Mouse (Mus musculus) hindbrain, embryonic 12.5 days (tissue): ENCODE measurements at regions not wholly inside any gene's neighbourhood (a gene's known extent, or its start where the extent isn't known, plus 50 kb on each side); places are given as distances from the start of the nearest gene placed in this dataset.

Experiments
- ATAC-seq: fragments of 200-750 bp; cut with Nextera tagmentation; 2 replicates; pipeline ENCODE4 v1.8.0; 2017; ENCODE audit warnings: moderate TSS enrichment; ENCODE audit not compliant: low FRiP score
- H3K27ac ChIP-seq: fragments of 300-500 bp; sonication (generic); 2 replicates; pipeline ENCODE4 v1.5.1; 2016; ENCODE audit warnings: mild to moderate bottlenecking
- H3K27me3 ChIP-seq: fragments of 300-500 bp; sonication (generic); 2 replicates; pipeline ENCODE4 v1.6.1; 2016; ENCODE audit warnings: mild to moderate bottlenecking
- H3K36me3 ChIP-seq: fragments of 300-500 bp; sonication (generic); 2 replicates; pipeline ENCODE4 v1.6.1; 2016; ENCODE audit warnings: mild to moderate bottlenecking
- H3K4me1 ChIP-seq: fragments of 300-500 bp; sonication (generic); 2 replicates; pipeline ENCODE4 v1.6.1; 2016
- H3K4me2 ChIP-seq: fragments of 300-500 bp; sonication (generic); replicated peaks from 2 replicates; pipeline ENCODE4 v1.6.1; 2016; ENCODE audit warnings: mild to moderate bottlenecking
- H3K4me3 ChIP-seq: fragments of 300-500 bp; sonication (generic); 2 replicates; pipeline ENCODE4 v1.5.1; 2016; ENCODE audit warnings: mild to moderate bottlenecking
- H3K9ac ChIP-seq: fragments of 300-500 bp; sonication (generic); 2 replicates; pipeline ENCODE4 v1.6.1; 2016; ENCODE audit warnings: mild to moderate bottlenecking, moderate library complexity
- H3K9me3 ChIP-seq: fragments of 300-500 bp; sonication (generic); replicated peaks from 2 replicates; pipeline ENCODE4 v1.6.1; 2016; ENCODE audit warnings: mild to moderate bottlenecking
- WGBS: fragments of 180-500 bp; shearing (Covaris S2); methylation state at CpG from one replicate; pipeline ENCODE4 v1.1.7; 2016; 5-methylcytosine and 5-hydroxymethylcytosine counted together

DNA sequence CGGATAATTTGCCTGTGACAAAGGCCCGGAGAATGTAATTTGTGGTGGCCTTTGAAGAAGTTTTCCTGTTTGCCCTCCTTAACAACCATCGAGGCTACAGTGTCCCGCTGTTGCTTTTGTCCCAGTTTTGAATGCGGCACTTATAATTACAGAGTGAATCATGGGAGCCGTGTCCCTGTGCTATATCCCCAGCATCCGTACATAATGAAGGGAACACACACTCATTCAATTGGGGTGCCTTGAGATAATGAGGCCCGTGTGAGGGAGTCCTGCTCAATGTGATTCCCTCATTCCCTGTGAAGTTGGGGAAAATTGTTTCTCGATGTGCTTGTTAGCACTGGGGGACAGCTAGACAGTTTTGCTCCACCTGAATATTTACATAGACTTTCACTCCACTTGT lies 528.9 kb upstream of the Tenm3 start:
- no peaks in the 10 kb centered on the region for H3K9me3 ChIP-seq
- no peaks in the 10 kb centered on the region for H3K27me3 ChIP-seq
- H3K27ac ChIP-seq, result no peak overlapping the region
- H3K36me3 ChIP-seq, result no peaks in the 10 kb centered on the region
- WGBS, result 80% methylated on average over 9 of the region's 9 CpGs
- ATAC-seq, result no peak
- H3K9ac ChIP-seq, result no peak overlapping the region
- no peaks in the 10 kb centered on the region for H3K4me1 ChIP-seq
- no peak overlapping the region for H3K4me2 ChIP-seq
- no peak overlapping the region for H3K4me3 ChIP-seq

DNA sequence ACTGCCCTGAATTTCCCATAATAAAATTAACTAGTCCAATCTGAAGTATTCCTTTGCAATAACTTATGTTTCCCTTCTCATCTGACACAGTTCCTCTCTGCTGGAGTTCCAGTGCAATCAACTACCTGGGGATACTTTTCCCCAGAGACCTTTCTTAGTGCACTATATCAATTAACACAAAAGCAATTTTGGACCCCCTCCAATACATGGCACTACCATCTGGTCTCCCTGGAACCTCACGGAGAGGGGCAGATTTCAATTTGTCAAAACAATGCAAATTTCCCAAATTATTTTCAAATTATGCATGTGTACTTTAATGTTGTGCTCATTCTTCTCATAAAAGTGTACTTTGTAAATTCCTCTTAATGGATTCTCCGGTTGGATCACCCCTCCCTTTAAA lies 518.9 kb upstream of the Tenm3 start:
- H3K4me1 ChIP-seq, result no peaks in the 10 kb centered on the region
- no peak overlapping the region for H3K27ac ChIP-seq
- H3K9me3 ChIP-seq, result no peaks in the 10 kb centered on the region
- 81% methylated on average over 2 of the region's 2 CpGs for WGBS
- H3K4me2 ChIP-seq, result no peak overlapping the region
- H3K9ac ChIP-seq, result no peak overlapping the region
- H3K36me3 ChIP-seq, result no peaks in the 10 kb centered on the region
- H3K4me3 ChIP-seq, result no peak overlapping the region
- no peak for ATAC-seq
- H3K27me3 ChIP-seq, result no peaks in the 10 kb centered on the region

DNA sequence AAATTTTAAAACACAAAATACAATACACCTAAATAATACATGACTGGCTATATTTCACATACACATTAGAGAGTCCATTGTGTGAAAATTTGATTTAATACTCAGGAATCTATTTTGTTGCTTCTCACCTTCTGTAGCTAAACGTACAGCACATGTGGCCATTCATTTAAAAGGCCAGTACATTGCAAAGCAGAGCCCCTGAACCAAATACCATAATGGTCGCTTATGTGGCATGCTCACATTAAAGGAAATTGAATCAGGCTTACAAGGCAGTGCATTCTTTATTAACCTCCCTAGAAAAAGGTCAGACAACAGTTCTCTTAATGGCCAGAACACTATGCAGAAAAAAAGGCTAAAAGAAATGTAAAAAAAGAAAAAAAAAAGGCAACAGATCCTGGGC lies 517.7 kb upstream of the Tenm3 start:
- no peak overlapping the region for H3K4me2 ChIP-seq
- H3K27ac ChIP-seq, result no peak overlapping the region
- H3K27me3 ChIP-seq, result no peaks in the 10 kb centered on the region
- no peak overlapping the region for H3K4me3 ChIP-seq
- no peaks in the 10 kb centered on the region for H3K9me3 ChIP-seq
- H3K36me3 ChIP-seq, result no peaks in the 10 kb centered on the region
- no peak overlapping the region for H3K9ac ChIP-seq
- 69% methylated on average over 2 of the region's 2 CpGs for WGBS
- no peaks in the 10 kb centered on the region for H3K4me1 ChIP-seq
- no peak for ATAC-seq

DNA sequence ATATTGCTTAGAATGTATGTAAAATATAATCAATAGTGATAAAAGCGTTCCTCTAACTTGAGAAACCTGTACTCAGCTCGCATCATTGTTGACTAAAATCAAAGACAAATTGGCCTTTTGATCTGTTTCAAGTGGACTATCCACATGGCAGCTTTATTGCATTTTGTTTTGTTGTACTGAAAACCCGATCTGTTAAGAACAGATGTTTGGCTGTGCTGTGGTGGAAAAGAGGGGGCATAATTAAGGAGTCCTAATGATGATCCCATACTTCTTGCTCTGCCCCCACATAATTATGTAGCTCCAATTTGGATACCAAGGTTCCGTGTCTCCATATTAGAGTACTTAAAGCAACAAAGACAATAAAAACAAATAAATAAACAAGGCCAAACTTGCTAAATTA lies 516.4 kb upstream of the Tenm3 start:
- 78% methylated on average over 4 of the region's 4 CpGs for WGBS
- Histone ChIP-seq H3K4me2 (no peak overlapping the region), H3K27me3 (no peaks in the 10 kb centered on the region), H3K9ac (no peak overlapping the region), H3K27ac (no peak overlapping the region), H3K4me3 (no peak overlapping the region), H3K9me3 (no peaks in the 10 kb centered on the region), H3K36me3 (no peaks in the 10 kb centered on the region), H3K4me1 (no peaks in the 10 kb centered on the region)
- ATAC-seq, result no peak

DNA sequence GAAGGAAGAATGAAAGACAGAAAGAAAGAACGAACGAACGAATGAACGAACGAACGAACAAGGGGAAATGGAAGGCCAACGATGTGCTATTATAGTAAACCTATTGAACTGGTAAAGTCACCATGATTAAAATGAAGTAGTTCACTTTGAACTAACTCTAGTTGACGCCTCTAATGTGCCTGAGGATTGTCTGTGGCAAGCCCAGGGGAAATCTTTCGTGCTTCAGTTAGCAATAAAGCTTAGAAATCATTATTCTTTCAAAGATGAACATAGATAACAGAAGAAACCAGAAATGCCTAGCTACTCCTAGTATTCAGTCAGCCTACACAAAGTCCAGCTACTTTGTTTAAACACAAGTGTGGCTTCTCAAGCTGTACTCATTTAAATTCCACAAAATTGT lies 515.9 kb upstream of the Tenm3 start:
- H3K9me3 ChIP-seq, result no peaks in the 10 kb centered on the region
- H3K4me2 ChIP-seq, result no peak overlapping the region
- ATAC-seq, result no peak
- no peak overlapping the region for H3K4me3 ChIP-seq
- H3K27ac ChIP-seq, result no peak overlapping the region
- WGBS, result 75% methylated on average over 9 of the region's 9 CpGs
- no peaks in the 10 kb centered on the region for H3K36me3 ChIP-seq
- no peaks in the 10 kb centered on the region for H3K27me3 ChIP-seq
- H3K4me1 ChIP-seq, result no peaks in the 10 kb centered on the region
- H3K9ac ChIP-seq, result no peak overlapping the region

DNA sequence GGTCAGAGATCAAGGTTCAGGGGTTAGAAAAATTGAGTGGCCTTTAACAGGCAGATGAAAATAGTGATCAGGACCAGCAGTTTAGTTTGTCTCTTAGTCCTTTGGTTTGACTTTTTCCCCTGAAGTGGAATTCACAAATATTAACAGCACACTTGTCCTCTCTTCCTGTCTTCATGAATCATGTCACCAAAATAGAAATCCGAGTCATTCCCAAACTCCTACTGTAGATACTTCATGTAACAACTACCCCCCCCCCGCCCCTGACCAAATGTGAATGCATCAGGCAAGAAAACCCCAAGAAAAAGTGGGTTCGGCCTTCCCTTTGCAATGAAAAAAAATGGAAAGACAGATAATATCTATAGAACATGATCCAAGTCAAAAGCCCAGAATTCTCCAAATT lies 504.9 kb upstream of the Tenm3 start:
- no peaks in the 10 kb centered on the region for H3K9me3 ChIP-seq
- H3K27ac ChIP-seq, result no peak overlapping the region
- H3K4me3 ChIP-seq, result no peak overlapping the region
- H3K9ac ChIP-seq, result no peak overlapping the region
- H3K27me3 ChIP-seq, result no peaks in the 10 kb centered on the region
- ATAC-seq, result no peak
- no peaks in the 10 kb centered on the region for H3K36me3 ChIP-seq
- no peaks in the 10 kb centered on the region for H3K4me1 ChIP-seq
- no peak overlapping the region for H3K4me2 ChIP-seq
- 79% methylated on average over 3 of the region's 3 CpGs for WGBS

GRCm38 (mm10) chr8:49338716-49339115 lies 495.0 kb upstream of the Tenm3 start:
- ATAC-seq, result no peak
- H3K27me3 ChIP-seq, result no peaks in the 10 kb centered on the region
- no peaks in the 10 kb centered on the region for H3K9me3 ChIP-seq
- H3K27ac ChIP-seq, result no peak overlapping the region
- H3K4me3 ChIP-seq, result no peak overlapping the region
- H3K36me3 ChIP-seq, result no peaks in the 10 kb centered on the region
- no peak overlapping the region for H3K4me2 ChIP-seq
- no peaks in the 10 kb centered on the region for H3K4me1 ChIP-seq
- H3K9ac ChIP-seq, result no peak overlapping the region
- WGBS, result 90% methylated on average over 4 of the region's 4 CpGs

DNA sequence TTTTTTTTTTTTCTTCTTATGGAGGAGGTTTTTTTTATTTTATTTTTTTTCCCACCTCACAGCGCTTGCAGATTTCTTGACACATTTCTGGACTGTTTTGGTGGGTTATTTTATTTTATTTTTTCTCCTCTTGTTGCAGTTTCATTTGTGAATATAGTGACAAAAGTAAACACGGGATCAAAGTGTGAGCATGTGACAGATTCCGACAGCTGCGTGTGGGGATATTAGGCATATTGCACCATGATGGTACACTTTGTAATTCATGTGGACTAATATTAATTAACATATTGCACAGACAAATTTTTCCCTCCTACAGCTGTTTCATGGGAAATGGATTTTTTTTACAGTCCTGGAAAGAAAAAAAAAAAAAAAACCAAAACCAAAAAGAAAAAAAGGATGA lies 483.2 kb upstream of the Tenm3 start:
- H3K4me1 ChIP-seq, result no peaks in the 10 kb centered on the region
- H3K4me3 ChIP-seq, result no peak overlapping the region
- no peak overlapping the region for H3K27ac ChIP-seq
- no peaks in the 10 kb centered on the region for H3K27me3 ChIP-seq
- no peaks in the 10 kb centered on the region for H3K36me3 ChIP-seq
- no peaks in the 10 kb centered on the region for H3K9me3 ChIP-seq
- 88% methylated on average over 4 of the region's 4 CpGs for WGBS
- H3K9ac ChIP-seq, result no peak overlapping the region
- no peak overlapping the region for H3K4me2 ChIP-seq
- ATAC-seq, result no peak

DNA sequence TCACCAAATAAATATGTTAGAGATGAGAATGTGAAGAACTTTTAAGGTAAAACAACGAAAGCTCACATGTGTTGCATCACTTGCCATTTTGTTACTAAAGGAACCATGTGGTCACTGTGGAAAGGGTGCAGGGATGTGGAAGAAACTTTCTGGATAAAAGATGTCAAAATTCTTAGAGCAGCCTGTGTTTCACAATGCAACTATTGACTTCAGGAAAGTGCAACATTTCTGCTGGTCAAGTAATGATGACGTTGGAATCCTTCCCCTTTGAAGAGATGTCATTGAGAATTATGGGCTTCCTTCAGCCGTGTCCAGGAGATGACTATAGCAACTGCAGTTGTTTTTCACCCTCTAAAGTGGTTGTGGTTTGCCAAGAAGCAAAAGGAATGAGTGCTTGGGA lies 477.7 kb upstream of the Tenm3 start:
- no peaks in the 10 kb centered on the region for H3K4me1 ChIP-seq
- H3K27ac ChIP-seq, result no peak overlapping the region
- no peak for ATAC-seq
- H3K4me3 ChIP-seq, result no peak overlapping the region
- no peaks in the 10 kb centered on the region for H3K9me3 ChIP-seq
- no peaks in the 10 kb centered on the region for H3K27me3 ChIP-seq
- no peaks in the 10 kb centered on the region for H3K36me3 ChIP-seq
- H3K9ac ChIP-seq, result no peak overlapping the region
- no peak overlapping the region for H3K4me2 ChIP-seq
- 60% methylated on average over 3 of the region's 3 CpGs for WGBS

GRCm38 (mm10) chr8:49313483-49314278 lies 469.9 kb upstream of the Tenm3 start:
- 84% methylated on average over 10 of the region's 10 CpGs for WGBS
- H3K4me2 ChIP-seq, result no peak overlapping the region
- no peak overlapping the region for H3K27ac ChIP-seq
- no peak overlapping the region for H3K4me3 ChIP-seq
- no peak for ATAC-seq
- H3K36me3 ChIP-seq, result no peaks in the 10 kb centered on the region
- H3K9me3 ChIP-seq, result no peaks in the 10 kb centered on the region
- no peaks in the 10 kb centered on the region for H3K4me1 ChIP-seq
- H3K27me3 ChIP-seq, result no peaks in the 10 kb centered on the region
- no peak overlapping the region for H3K9ac ChIP-seq

DNA sequence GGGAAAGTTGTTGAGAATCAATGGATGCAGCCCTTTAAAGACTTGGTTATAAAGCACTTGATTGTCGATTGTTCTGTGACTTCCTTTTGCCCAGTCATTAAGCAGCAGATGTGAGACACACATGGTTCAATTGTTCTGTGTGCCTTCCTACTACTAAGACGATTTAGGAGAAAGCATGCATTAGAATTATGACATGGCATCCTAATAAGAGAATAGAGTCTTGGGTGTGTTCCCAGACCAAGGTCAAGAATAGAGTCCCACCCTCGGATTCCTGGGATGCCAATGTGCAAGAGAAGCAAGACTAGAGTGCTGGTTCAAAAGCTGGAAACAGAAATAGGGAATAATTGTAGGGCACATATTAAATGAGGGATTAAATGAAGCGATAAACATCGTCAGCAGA lies 469.1 kb upstream of the Tenm3 start:
- WGBS, result 65% methylated on average over 5 of the region's 5 CpGs
- ATAC-seq, result no peak
- no peak overlapping the region for H3K9ac ChIP-seq
- no peaks in the 10 kb centered on the region for H3K4me1 ChIP-seq
- no peaks in the 10 kb centered on the region for H3K36me3 ChIP-seq
- H3K27me3 ChIP-seq, result no peaks in the 10 kb centered on the region
- no peak overlapping the region for H3K4me2 ChIP-seq
- H3K9me3 ChIP-seq, result no peaks in the 10 kb centered on the region
- no peak overlapping the region for H3K27ac ChIP-seq
- no peak overlapping the region for H3K4me3 ChIP-seq

DNA sequence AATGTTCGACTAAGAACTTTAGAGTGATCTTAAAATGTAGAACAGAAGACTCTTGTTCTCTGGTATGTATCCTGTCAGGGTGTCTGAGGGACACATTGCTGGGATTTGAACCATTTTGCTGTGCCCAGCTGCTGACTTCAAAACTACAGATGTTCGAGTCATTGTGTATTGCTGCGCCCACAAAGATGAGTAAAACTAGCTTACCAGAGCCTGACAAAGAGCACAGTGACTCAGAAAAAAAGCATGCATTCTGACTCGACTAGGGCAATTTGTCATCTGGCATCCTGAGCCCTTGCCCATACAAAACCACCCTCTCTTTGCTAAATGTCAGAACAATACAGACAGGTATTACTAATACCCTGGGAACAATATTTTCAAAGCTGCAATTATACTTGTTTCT lies 438.6 kb upstream of the Tenm3 start:
- WGBS, result 37% methylated on average over 4 of the region's 4 CpGs

DNA sequence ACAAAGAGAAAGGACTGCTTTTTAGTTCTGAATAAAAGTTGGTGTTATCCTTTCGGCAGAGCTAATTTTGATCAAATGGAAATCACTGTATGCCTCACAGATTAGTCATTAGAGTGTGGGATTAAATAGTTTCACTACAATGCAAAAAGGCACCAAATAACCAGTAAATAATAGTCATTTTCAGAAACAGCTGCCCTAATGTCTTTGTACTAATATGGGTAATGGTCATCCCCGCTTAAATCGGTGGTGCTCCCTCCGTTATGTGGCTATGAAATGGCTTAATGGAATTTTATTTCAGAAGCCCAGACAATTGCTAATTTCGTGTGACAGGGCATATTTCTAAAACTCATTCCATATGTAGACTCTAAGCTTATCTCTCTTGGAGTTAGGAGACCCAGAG lies 437.5 kb upstream of the Tenm3 start:
- Histone ChIP-seq H3K9me3 (no peaks in the 10 kb centered on the region), H3K27ac (no peak overlapping the region), H3K4me2 (no peak overlapping the region), H3K27me3 (no peaks in the 10 kb centered on the region), H3K4me3 (no peak overlapping the region), H3K9ac (no peak overlapping the region), H3K36me3 (no peaks in the 10 kb centered on the region), H3K4me1 (0 out of 2 replicates have a peak, but pooled peaks cover 2% of the 10 kb centered on the region)
- WGBS, result 60% methylated on average over 5 of the region's 5 CpGs
- no peak for ATAC-seq

More for the DNA sequence above, 438.6 kb upstream of the Tenm3 start:
- no peak for ATAC-seq
- no peaks in the 10 kb centered on the region for H3K36me3 ChIP-seq
- H3K9me3 ChIP-seq, result no peaks in the 10 kb centered on the region
- no peak overlapping the region for H3K27ac ChIP-seq
- H3K27me3 ChIP-seq, result no peaks in the 10 kb centered on the region
- H3K4me2 ChIP-seq, result no peak overlapping the region
- H3K4me3 ChIP-seq, result no peak overlapping the region
- no peak overlapping the region for H3K9ac ChIP-seq
- 0 out of 2 replicates have a peak, but pooled peaks cover 2% of the 10 kb centered on the region for H3K4me1 ChIP-seq
